Mouse (Mus musculus) CD8-positive naive resting alpha-beta T cell, adult 2 months (primary cell): Measurements from ENCODE around the gene Map3k14.

Experiments used
- DNase-seq, 2 experiments: peaks; one replicate each; pipeline ENCODE4 v3.0.0; 2022; ENCODE audit warnings: low read depth in 2 of 2, low spot score in 2 of 2

The Map3k14 gene

GRCm38 (mm10) chr11:103272888-103273287 lies 5.6 kb upstream of the Map3k14 start:
- no peak for DNase-seq

GRCm38 (mm10) chr11:103271979-103272378 lies 4.7 kb upstream of the Map3k14 start:
- peak; percentile 66 to 80 for DNase-seq

GRCm38 (mm10) chr11:103269426-103269825 lies 2.2 kb upstream of the Map3k14 start:
- no peak for DNase-seq

- no peak for DNase-seq
Measured at GRCm38 (mm10) chr11:103268905-103269304, 1.6 kb upstream of the Map3k14 start.

- DNase-seq: no peak
Measured at GRCm38 (mm10) chr11:103268350-103268749, 1.1 kb upstream of the Map3k14 start.

- DNase-seq: peak in 1 of 2 experiments; percentile 48
Measured at GRCm38 (mm10) chr11:103266729-103267345, 435 bp downstream of the Map3k14 start.

- peak in 1 of 2 experiments; percentile 60 for DNase-seq
Measured at GRCm38 (mm10) chr11:103265856-103266255, 1.4 kb downstream of the Map3k14 start.

- DNase-seq: no peak
Measured at GRCm38 (mm10) chr11:103265211-103265610, 2.1 kb downstream of the Map3k14 start.

GRCm38 (mm10) chr11:103264427-103265005 lies 2.8 kb downstream of the Map3k14 start:
- DNase-seq: no peak

- no peak for DNase-seq
Measured at GRCm38 (mm10) chr11:103263551-103263950, 3.7 kb downstream of the Map3k14 start.

GRCm38 (mm10) chr11:103262412-103263267 lies 4.6 kb downstream of the Map3k14 start:
- peak; percentile 66 to 71 for DNase-seq

- DNase-seq: no peak
Measured at GRCm38 (mm10) chr11:103261671-103262411, 5.4 kb downstream of the Map3k14 start.

- DNase-seq: peak in 1 of 2 experiments; percentile 31
Measured at GRCm38 (mm10) chr11:103260515-103261192, 6.6 kb downstream of the Map3k14 start.

- DNase-seq: no peak
Measured at GRCm38 (mm10) chr11:103260034-103260433, 7.2 kb downstream of the Map3k14 start.

- DNase-seq: no peak
Measured at GRCm38 (mm10) chr11:103257938-103258481, 9.3 kb downstream of the Map3k14 start.

GRCm38 (mm10) chr11:103253605-103254004 lies 13.7 kb downstream of the Map3k14 start:
- DNase-seq: no peak

GRCm38 (mm10) chr11:103252380-103252779 lies 14.9 kb downstream of the Map3k14 start:
- DNase-seq: no peak

GRCm38 (mm10) chr11:103250324-103250723 lies 16.9 kb downstream of the Map3k14 start:
- no peak for DNase-seq

- DNase-seq: no peak
Measured at GRCm38 (mm10) chr11:103249509-103249908, 17.8 kb downstream of the Map3k14 start.

- DNase-seq: no peak
Measured at GRCm38 (mm10) chr11:103248837-103249236, 18.4 kb downstream of the Map3k14 start.
